Mouse (Mus musculus): Measurements from ENCODE around the gene Gnb5. TPM values are rescaled to one million over a fixed set of nuclear protein-coding genes. Genes with fewer than 3 reads are reported as not detected.

The Gnb5 gene
- polyA plus RNA-seq, 1 experiment from 2014 or later = 27.9 TPM

GRCm38 (mm10) chr9:75328047-75328446 is 22.0 kb downstream of the Gnb5 start:
- no peak overlapping the region for H3K4me2 ChIP-seq (replicated peaks; ENCODE audit: low read depth, low read length)
- H3K9ac ChIP-seq (ENCODE audit: low read depth, low read length) = no peak overlapping the region
- no peak overlapping the region for H3K27ac ChIP-seq (ENCODE audit: low read depth, low read length)
- 88% methylated on average over 3 of the region's 3 CpGs for WGBS
- H3K27me3 ChIP-seq (ENCODE audit: control insufficient read depth, insufficient read depth, low read length) = no peaks in the 10 kb centered on the region
- ATAC-seq (ENCODE audit: low FRiP score, low TSS enrichment) = no peak
- H3K4me3 ChIP-seq (ENCODE audit: low read length) = no peak overlapping the region
- H3K36me3 ChIP-seq (ENCODE audit: control insufficient read depth, insufficient read depth, low read length) = peaks cover 7% of the 10 kb centered on the region; the same call in 1 of the 2 replicates
- no peaks in the 10 kb centered on the region for H3K9me3 ChIP-seq (ENCODE audit: control insufficient read depth, low read length)
- no peaks in the 10 kb centered on the region for H3K4me1 ChIP-seq (ENCODE audit: control insufficient read depth, insufficient read depth, low read length)

- no peak overlapping the region for H3K9ac ChIP-seq (ENCODE audit: low read depth, low read length)
- no peaks in the 10 kb centered on the region for H3K9me3 ChIP-seq (ENCODE audit: control insufficient read depth, low read length)
- 88% methylated on average over 8 of the region's 8 CpGs for WGBS
- no peak overlapping the region for H3K4me3 ChIP-seq (ENCODE audit: low read length)
- peaks cover 16% of the 10 kb centered on the region; the same call in 1 of the 2 replicates for H3K36me3 ChIP-seq (ENCODE audit: control insufficient read depth, insufficient read depth, low read length)
- H3K4me1 ChIP-seq (ENCODE audit: control insufficient read depth, insufficient read depth, low read length) = no peaks in the 10 kb centered on the region
- no peak overlapping the region for H3K27ac ChIP-seq (ENCODE audit: low read depth, low read length)
- no peak overlapping the region for H3K4me2 ChIP-seq (replicated peaks; ENCODE audit: low read depth, low read length)
- ATAC-seq (ENCODE audit: low FRiP score, low TSS enrichment) = no peak
- no peaks in the 10 kb centered on the region for H3K27me3 ChIP-seq (ENCODE audit: control insufficient read depth, insufficient read depth, low read length)
Observed at GRCm38 (mm10) chr9:75330821-75331220, 24.7 kb downstream of the Gnb5 start.

GRCm38 (mm10) chr9:75334440-75334839 is 28.4 kb downstream of the Gnb5 start:
- H3K4me1 ChIP-seq (ENCODE audit: control insufficient read depth, insufficient read depth, low read length) = no peaks in the 10 kb centered on the region
- ATAC-seq (ENCODE audit: low FRiP score, low TSS enrichment) = no peak
- H3K27ac ChIP-seq (ENCODE audit: low read depth, low read length) = no peak overlapping the region
- no peak overlapping the region for H3K4me3 ChIP-seq (ENCODE audit: low read length)
- 80% methylated on average over 4 of the region's 4 CpGs for WGBS
- H3K9ac ChIP-seq (ENCODE audit: low read depth, low read length) = no peak overlapping the region
- H3K36me3 ChIP-seq (ENCODE audit: control insufficient read depth, insufficient read depth, low read length) = peaks cover 26% of the 10 kb centered on the region; the same call in 1 of the 2 replicates
- H3K4me2 ChIP-seq (replicated peaks; ENCODE audit: low read depth, low read length) = no peak overlapping the region
- no peaks in the 10 kb centered on the region for H3K9me3 ChIP-seq (ENCODE audit: control insufficient read depth, low read length)
- H3K27me3 ChIP-seq (ENCODE audit: control insufficient read depth, insufficient read depth, low read length) = no peaks in the 10 kb centered on the region

GRCm38 (mm10) chr9:75338016-75338415 is 31.9 kb downstream of the Gnb5 start:
- Histone ChIP-seq H3K4me1 (ENCODE audit: control insufficient read depth, insufficient read depth, low read length) (no peaks in the 10 kb centered on the region), H3K9ac (ENCODE audit: low read depth, low read length) (no peak overlapping the region), H3K27ac (ENCODE audit: low read depth, low read length) (no peak overlapping the region), H3K36me3 (ENCODE audit: control insufficient read depth, insufficient read depth, low read length) (peaks cover 21% of the 10 kb centered on the region; the same call in 1 of the 2 replicates), H3K4me3 (ENCODE audit: low read length) (no peak overlapping the region), H3K27me3 (ENCODE audit: control insufficient read depth, insufficient read depth, low read length) (no peaks in the 10 kb centered on the region), H3K4me2 (replicated peaks; ENCODE audit: low read depth, low read length) (no peak overlapping the region), H3K9me3 (ENCODE audit: control insufficient read depth, low read length) (no peaks in the 10 kb centered on the region)
- no peak for ATAC-seq (ENCODE audit: low FRiP score, low TSS enrichment)
- WGBS = 91% methylated on average over 6 of the region's 6 CpGs

GRCm38 (mm10) chr9:75342433-75342832 is 36.3 kb downstream of the Gnb5 start:
- H3K36me3 ChIP-seq (ENCODE audit: control insufficient read depth, insufficient read depth, low read length) = peaks cover 16% of the 10 kb centered on the region; the same call in 1 of the 2 replicates
- H3K9ac ChIP-seq (ENCODE audit: low read depth, low read length) = no peak overlapping the region
- WGBS = 87% methylated on average over 4 of the region's 4 CpGs
- H3K9me3 ChIP-seq (ENCODE audit: control insufficient read depth, low read length) = no peaks in the 10 kb centered on the region
- H3K4me1 ChIP-seq (ENCODE audit: control insufficient read depth, insufficient read depth, low read length) = no peaks in the 10 kb centered on the region
- no peaks in the 10 kb centered on the region for H3K27me3 ChIP-seq (ENCODE audit: control insufficient read depth, insufficient read depth, low read length)
- no peak overlapping the region for H3K4me3 ChIP-seq (ENCODE audit: low read length)
- ATAC-seq (ENCODE audit: low FRiP score, low TSS enrichment) = no peak
- H3K4me2 ChIP-seq (replicated peaks; ENCODE audit: low read depth, low read length) = no peak overlapping the region
- H3K27ac ChIP-seq (ENCODE audit: low read depth, low read length) = no peak overlapping the region

GRCm38 (mm10) chr9:75347458-75347857 is 41.4 kb downstream of the Gnb5 start, which contains the start of gene Bcl2l10:
Gene Bcl2l10 (plus strand): TSS chr9:75347758.
- H3K4me3 ChIP-seq (ENCODE audit: low read length) = no peak within 1 kb of the TSS
- H3K4me1 ChIP-seq (ENCODE audit: control insufficient read depth, insufficient read depth, low read length) = no peaks in the 10 kb centered on the region
- H3K36me3 ChIP-seq (ENCODE audit: control insufficient read depth, insufficient read depth, low read length) = peaks cover 8% of the 10 kb centered on the region; the same call in 1 of the 2 replicates
- H3K27me3 ChIP-seq (ENCODE audit: control insufficient read depth, insufficient read depth, low read length) = no peaks in the 10 kb centered on the region
- H3K9ac ChIP-seq (ENCODE audit: low read depth, low read length) = no peak within 1 kb of the TSS
- H3K4me2 ChIP-seq (replicated peaks; ENCODE audit: low read depth, low read length) = no peak within 1 kb of the TSS
- H3K27ac ChIP-seq (ENCODE audit: low read depth, low read length) = no peak within 1 kb of the TSS
- ATAC-seq (ENCODE audit: low FRiP score, low TSS enrichment) = no peak
- 91% methylated on average over 5 of the region's 5 CpGs for WGBS
- H3K9me3 ChIP-seq (ENCODE audit: control insufficient read depth, low read length) = no peaks in the 10 kb centered on the region

GRCm38 (mm10) chr9:75348066-75348465 is 42.0 kb downstream of the Gnb5 start:
- 95% methylated on average over 17 of the region's 17 CpGs for WGBS
- ATAC-seq (ENCODE audit: low FRiP score, low TSS enrichment) = no peak
- no peaks in the 10 kb centered on the region for H3K9me3 ChIP-seq (ENCODE audit: control insufficient read depth, low read length)
- H3K4me3 ChIP-seq (ENCODE audit: low read length) = no peak overlapping the region
- H3K9ac ChIP-seq (ENCODE audit: low read depth, low read length) = no peak overlapping the region
- peaks cover 8% of the 10 kb centered on the region; the same call in 1 of the 2 replicates for H3K36me3 ChIP-seq (ENCODE audit: control insufficient read depth, insufficient read depth, low read length)
- no peaks in the 10 kb centered on the region for H3K4me1 ChIP-seq (ENCODE audit: control insufficient read depth, insufficient read depth, low read length)
- no peaks in the 10 kb centered on the region for H3K27me3 ChIP-seq (ENCODE audit: control insufficient read depth, insufficient read depth, low read length)
- H3K27ac ChIP-seq (ENCODE audit: low read depth, low read length) = no peak overlapping the region
- H3K4me2 ChIP-seq (replicated peaks; ENCODE audit: low read depth, low read length) = no peak overlapping the region

GRCm38 (mm10) chr9:75348641-75349040 is 42.6 kb downstream of the Gnb5 start:
- peaks cover 8% of the 10 kb centered on the region; the same call in 1 of the 2 replicates for H3K36me3 ChIP-seq (ENCODE audit: control insufficient read depth, insufficient read depth, low read length)
- no peaks in the 10 kb centered on the region for H3K4me1 ChIP-seq (ENCODE audit: control insufficient read depth, insufficient read depth, low read length)
- ATAC-seq (ENCODE audit: low FRiP score, low TSS enrichment) = no peak
- no peak overlapping the region for H3K9ac ChIP-seq (ENCODE audit: low read depth, low read length)
- H3K4me3 ChIP-seq (ENCODE audit: low read length) = no peak overlapping the region
- WGBS = 82% methylated on average over 3 of the region's 3 CpGs
- H3K27ac ChIP-seq (ENCODE audit: low read depth, low read length) = no peak overlapping the region
- no peak overlapping the region for H3K4me2 ChIP-seq (replicated peaks; ENCODE audit: low read depth, low read length)
- no peaks in the 10 kb centered on the region for H3K27me3 ChIP-seq (ENCODE audit: control insufficient read depth, insufficient read depth, low read length)
- no peaks in the 10 kb centered on the region for H3K9me3 ChIP-seq (ENCODE audit: control insufficient read depth, low read length)

- no peak overlapping the region for H3K4me2 ChIP-seq (replicated peaks; ENCODE audit: low read depth, low read length)
- H3K4me1 ChIP-seq (ENCODE audit: control insufficient read depth, insufficient read depth, low read length) = no peaks in the 10 kb centered on the region
- H3K9me3 ChIP-seq (ENCODE audit: control insufficient read depth, low read length) = no peaks in the 10 kb centered on the region
- 76% methylated on average over 8 of the region's 8 CpGs for WGBS
- no peak for ATAC-seq (ENCODE audit: low FRiP score, low TSS enrichment)
- H3K27ac ChIP-seq (ENCODE audit: low read depth, low read length) = no peak overlapping the region
- no peaks in the 10 kb centered on the region for H3K27me3 ChIP-seq (ENCODE audit: control insufficient read depth, insufficient read depth, low read length)
- H3K36me3 ChIP-seq (ENCODE audit: control insufficient read depth, insufficient read depth, low read length) = no peaks in the 10 kb centered on the region
- no peak overlapping the region for H3K9ac ChIP-seq (ENCODE audit: low read depth, low read length)
- no peak overlapping the region for H3K4me3 ChIP-seq (ENCODE audit: low read length)
Observed at GRCm38 (mm10) chr9:75353094-75353493, 47.0 kb downstream of the Gnb5 start.

Measured in kidney, embryonic 14.5 days (tissue).